Mouse (Mus musculus) lung, postnatal 14 days (tissue): Measurements from ENCODE around the gene Slc30a4.
A peak's percentile ranks its signal among the peaks of the same experiment; 100 is the strongest.

Experiments used
- DNase-seq: peaks from one replicate; pipeline ENCODE4 v3.0.0; 2021

Gene Slc30a4

GRCm38 (mm10) chr2:122702181-122703036 is at the start of gene Slc30a4:
Gene Slc30a4 (minus strand): TSS chr2:122702663.
- DNase-seq = peak; percentile 78

- DNase-seq = no peak
These were observed 44.0 kb upstream of the Slc30a4 start for GRCm38 (mm10) chr2:122746461-122746860.

GRCm38 (mm10) chr2:122739023-122739422 is 36.6 kb upstream of the Slc30a4 start:
- DNase-seq = no peak

GRCm38 (mm10) chr2:122737894-122738830 is 35.7 kb upstream of the Slc30a4 start, which contains the start of gene Bloc1s6:
Gene Bloc1s6 (plus strand): TSS chr2:122738503.
- peak; percentile 92 for DNase-seq

- DNase-seq = no peak
These were observed 29.0 kb upstream of the Slc30a4 start for GRCm38 (mm10) chr2:122731456-122731855.

GRCm38 (mm10) chr2:122725604-122726003 is 23.1 kb upstream of the Slc30a4 start:
- DNase-seq = peak; percentile 49

GRCm38 (mm10) chr2:122720564-122720963 is 18.1 kb upstream of the Slc30a4 start:
- DNase-seq = no peak

- DNase-seq = no peak
These were observed 16.8 kb upstream of the Slc30a4 start for GRCm38 (mm10) chr2:122719232-122719631.

GRCm38 (mm10) chr2:122716301-122716842 is 13.9 kb upstream of the Slc30a4 start:
- no peak for DNase-seq

- no peak for DNase-seq
These were observed 12.8 kb upstream of the Slc30a4 start for GRCm38 (mm10) chr2:122715148-122715692.

GRCm38 (mm10) chr2:122712848-122713247 is 10.4 kb upstream of the Slc30a4 start:
- DNase-seq = no peak

- DNase-seq = no peak
These were observed 9.4 kb upstream of the Slc30a4 start for GRCm38 (mm10) chr2:122711911-122712310.

GRCm38 (mm10) chr2:122709156-122709555 is 6.7 kb upstream of the Slc30a4 start:
- no peak for DNase-seq

- DNase-seq = no peak
These were observed 5.6 kb upstream of the Slc30a4 start for GRCm38 (mm10) chr2:122708080-122708479.

- no peak for DNase-seq
These were observed 2.1 kb upstream of the Slc30a4 start for GRCm38 (mm10) chr2:122704572-122704971.

- no peak for DNase-seq
These were observed 637 bp downstream of the Slc30a4 start for GRCm38 (mm10) chr2:122701871-122702180.

- no peak for DNase-seq
These were observed 1.5 kb downstream of the Slc30a4 start for GRCm38 (mm10) chr2:122701012-122701411.

GRCm38 (mm10) chr2:122697526-122697925 is 4.9 kb downstream of the Slc30a4 start:
- DNase-seq = no peak

- peak; percentile 43 for DNase-seq
These were observed 15.8 kb downstream of the Slc30a4 start for GRCm38 (mm10) chr2:122686665-122687064.

GRCm38 (mm10) chr2:122683641-122684040 is 18.8 kb downstream of the Slc30a4 start:
- DNase-seq = no peak

- no peak for DNase-seq
These were observed 19.9 kb downstream of the Slc30a4 start for GRCm38 (mm10) chr2:122682520-122682919.

GRCm38 (mm10) chr2:122681379-122682137 is 20.9 kb downstream of the Slc30a4 start:
- DNase-seq = no peak
